Mouse (Mus musculus) liver, adult 2 months (tissue): ENCODE results near the gene Cd53.

Experiments used
- CTCF ChIP-seq: fragments of 200-500 bp; IDR thresholded peaks from 2 replicates; pipeline ENCODE4 v1.5.1; 2011; ENCODE audit warnings: low read depth, low read length, control low read depth
- POLR2A ChIP-seq: fragments of 200-500 bp; IDR thresholded peaks from 2 replicates; pipeline ENCODE4 v1.6.1; 2011; ENCODE audit warnings: low read length, control low read depth; ENCODE audit not compliant: insufficient read depth; ENCODE audit errors: extremely low read depth

- TF ChIP-seq CTCF = no peak
- no peak for TF ChIP-seq POLR2A
Observed at GRCm38 (mm10) chr3:106721397-106722027, 68.4 kb downstream of the Cd53 start.
